Mouse (Mus musculus) heart, embryonic 13.5 days (tissue): ENCODE results near the gene Tbx6. TPM values are rescaled to one million over a fixed set of nuclear protein-coding genes. Genes with fewer than 3 reads are reported as not detected.
A peak's percentile ranks its signal among the peaks of the same experiment; 100 is the strongest.

Source experiments
- ATAC-seq: fragments of 200-750 bp; cut with Nextera tagmentation; 2 replicates; pipeline ENCODE4 v1.8.0; 2017; ENCODE audit warnings: moderate TSS enrichment; ENCODE audit not compliant: insufficient number of reproducible peaks, low FRiP score, low TSS enrichment; ENCODE audit errors: extremely low read depth
- H3K27ac ChIP-seq: fragments of 300-500 bp; sonication (generic); replicated peaks from 2 replicates; pipeline ENCODE4 v1.5.1; 2015; ENCODE audit warnings: moderate library complexity, mild to moderate bottlenecking, inconsistent platforms
- H3K27me3 ChIP-seq: fragments of 300-500 bp; sonication (generic); replicated peaks from 2 replicates; pipeline ENCODE4 v1.6.1; 2015; ENCODE audit warnings: mild to moderate bottlenecking, inconsistent platforms
- H3K36me3 ChIP-seq: fragments of 300-500 bp; sonication (generic); 2 replicates; pipeline ENCODE4 v1.6.1; 2015; ENCODE audit warnings: mild to moderate bottlenecking, inconsistent platforms
- H3K4me1 ChIP-seq: fragments of 300-500 bp; sonication (generic); 2 replicates; pipeline ENCODE4 v1.6.1; 2015; ENCODE audit warnings: inconsistent platforms
- H3K4me2 ChIP-seq: fragments of 300-500 bp; sonication (generic); 2 replicates; pipeline ENCODE4 v1.6.1; 2015; ENCODE audit warnings: inconsistent platforms, mild to moderate bottlenecking, moderate library complexity
- H3K4me3 ChIP-seq: fragments of 300-500 bp; sonication (generic); 2 replicates; pipeline ENCODE4 v1.5.1; 2015; ENCODE audit warnings: moderate library complexity, mild to moderate bottlenecking, inconsistent platforms
- H3K9ac ChIP-seq: fragments of 300-500 bp; sonication (generic); 2 replicates; pipeline ENCODE4 v1.6.1; 2015; ENCODE audit warnings: inconsistent platforms, mild to moderate bottlenecking, moderate library complexity
- H3K9me3 ChIP-seq: fragments of 300-500 bp; sonication (generic); 2 replicates; pipeline ENCODE4 v1.6.1; 2016; ENCODE audit warnings: inconsistent platforms
- WGBS: fragments of 180-500 bp; shearing (Covaris S2); methylation state at CpG from one replicate; pipeline ENCODE4 v1.1.7; 2015; ENCODE audit warnings: mixed read lengths; 5-methylcytosine and 5-hydroxymethylcytosine counted together
- polyA plus RNA-seq: library from polyadenylated mRNA; unstranded; fragments of >200 nt; fragmentation: Nextera tagmentation; extraction: Ambion mirVana; gene quantifications from 2 replicates; pipeline ENCODE4 v1.2.1, GENCODE M21; 2015

The Tbx6 gene
- polyA plus RNA-seq, 1 experiment from 2014 or later = 0.32 TPM

DNA sequence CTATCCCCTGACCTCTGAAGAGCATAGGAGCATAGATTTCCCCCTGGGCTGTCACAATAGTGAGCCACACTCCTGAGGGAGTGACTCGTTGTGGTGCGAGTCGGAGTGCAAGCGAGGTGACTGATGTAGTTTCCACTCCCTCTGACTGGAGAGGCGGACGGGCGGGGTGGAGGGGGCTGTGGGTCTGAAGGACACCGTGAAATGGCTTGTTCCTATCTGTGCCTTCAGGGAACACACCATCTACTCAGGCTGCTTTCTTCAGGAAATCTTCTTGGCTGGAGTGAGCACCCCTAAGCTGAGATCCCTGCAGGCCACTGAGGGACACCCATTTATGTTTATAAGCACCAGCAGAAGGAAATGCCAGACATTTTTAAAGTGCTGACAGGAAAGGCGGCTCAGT is 41.5 kb downstream of the Tbx6 start:
- Histone ChIP-seq H3K9ac (no peak overlapping the region; the same call in 1 of the 2 replicates), H3K27me3 (peaks cover 67% of the 10 kb centered on the region), H3K27ac (no peak overlapping the region), H3K4me3 (peak overlapping the region; percentile 39; the same call in 1 of the 2 replicates), H3K4me1 (peaks cover 16% of the 10 kb centered on the region), H3K9me3 (no peaks in the 10 kb centered on the region), H3K4me2 (peak overlapping the region; percentile 65), H3K36me3 (no peaks in the 10 kb centered on the region)
- ATAC-seq = no peak
- 10% methylated on average over 9 of the region's 9 CpGs for WGBS

DNA sequence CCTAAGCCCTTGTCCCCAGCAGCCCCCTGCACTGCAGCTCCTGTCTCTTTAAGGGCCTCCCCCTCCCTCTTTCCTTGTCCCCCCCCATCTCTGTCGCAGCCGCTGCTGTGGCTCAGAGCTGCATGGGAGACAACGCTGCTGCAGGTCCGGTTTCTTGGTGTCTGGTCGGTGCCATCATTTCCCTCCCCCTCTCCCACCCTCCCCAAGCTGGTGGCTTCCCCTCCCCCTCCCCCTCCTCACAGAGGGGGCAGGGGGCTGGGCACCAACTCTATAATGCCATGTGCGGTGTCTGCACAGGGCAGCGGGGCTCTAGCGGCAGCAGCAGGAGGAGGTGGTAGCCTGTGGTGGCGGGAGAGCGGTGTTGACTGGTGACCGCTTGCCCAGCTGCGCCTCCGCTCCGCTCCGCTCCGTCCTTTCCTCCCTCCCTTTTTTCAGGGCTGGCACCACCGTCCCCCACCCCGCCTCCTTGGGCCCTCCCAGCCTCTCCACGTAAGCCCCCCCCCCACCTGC is 42.0 kb downstream of the Tbx6 start:
- H3K27me3 ChIP-seq = peaks cover 68% of the 10 kb centered on the region
- H3K9ac ChIP-seq = peak overlapping the region; percentile 71
- no peaks in the 10 kb centered on the region for H3K9me3 ChIP-seq
- no peaks in the 10 kb centered on the region for H3K36me3 ChIP-seq
- H3K4me1 ChIP-seq = peaks cover 16% of the 10 kb centered on the region
- peak overlapping the region; percentile 65 for H3K4me2 ChIP-seq
- H3K4me3 ChIP-seq = peak overlapping the region; percentile 39
- under 1% methylated on average over 16 of the region's 19 CpGs for WGBS
- no peak overlapping the region for H3K27ac ChIP-seq
- no peak for ATAC-seq

DNA sequence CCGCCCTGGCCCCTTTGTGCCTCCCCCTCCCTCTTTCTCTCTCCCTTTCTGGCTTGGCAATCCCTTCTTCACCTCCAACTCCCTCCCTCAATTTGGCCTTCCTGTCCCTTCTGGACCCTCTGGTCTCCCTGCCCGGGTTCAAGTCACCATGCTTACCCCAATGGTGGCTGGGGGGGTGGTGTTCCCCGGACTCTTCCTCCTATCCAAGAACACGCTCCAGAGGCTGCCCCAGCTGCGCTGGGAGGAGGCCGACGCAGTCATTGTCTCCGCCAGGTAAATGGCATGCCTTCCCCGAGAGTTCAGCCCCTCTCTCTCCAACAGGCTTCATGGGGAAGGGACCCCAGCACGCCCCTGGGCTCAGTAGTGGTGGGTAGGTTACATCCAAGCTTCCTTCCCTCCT is 42.7 kb downstream of the Tbx6 start:
- no peak for ATAC-seq
- H3K9ac ChIP-seq = no peak overlapping the region
- peaks cover 75% of the 10 kb centered on the region for H3K27me3 ChIP-seq
- WGBS = 14% methylated on average over 10 of the region's 10 CpGs
- H3K4me2 ChIP-seq = no peak overlapping the region
- H3K9me3 ChIP-seq = no peaks in the 10 kb centered on the region
- no peaks in the 10 kb centered on the region for H3K36me3 ChIP-seq
- peaks cover 16% of the 10 kb centered on the region for H3K4me1 ChIP-seq
- no peak overlapping the region for H3K4me3 ChIP-seq
- no peak overlapping the region for H3K27ac ChIP-seq

DNA sequence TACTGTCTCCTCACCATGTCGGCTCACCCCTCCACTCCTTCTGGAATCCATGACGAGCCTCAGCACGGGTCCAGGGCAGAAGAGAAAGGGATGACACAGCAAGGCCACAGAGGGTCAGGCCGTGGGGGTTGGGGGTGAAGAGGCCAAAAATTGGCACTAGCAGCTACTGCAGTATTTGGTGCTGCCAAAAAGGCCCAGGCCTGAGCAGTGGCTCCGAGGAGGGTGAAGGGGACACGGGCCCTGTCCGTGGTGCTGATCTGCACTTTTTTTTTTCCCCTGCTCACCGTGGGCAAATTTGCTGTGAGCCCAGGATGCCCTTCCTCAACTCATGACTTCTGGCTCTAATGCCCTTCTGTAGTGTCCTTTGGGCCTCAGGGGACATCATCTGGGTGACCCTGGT is 44.1 kb downstream of the Tbx6 start:
- Histone ChIP-seq H3K27ac (no peak overlapping the region), H3K27me3 (peaks cover 90% of the 10 kb centered on the region), H3K9ac (no peak overlapping the region), H3K36me3 (no peaks in the 10 kb centered on the region), H3K4me2 (no peak overlapping the region), H3K9me3 (no peaks in the 10 kb centered on the region), H3K4me1 (peaks cover 16% of the 10 kb centered on the region), H3K4me3 (no peak overlapping the region)
- ATAC-seq = no peak
- WGBS = 22% methylated on average over 8 of the region's 8 CpGs

DNA sequence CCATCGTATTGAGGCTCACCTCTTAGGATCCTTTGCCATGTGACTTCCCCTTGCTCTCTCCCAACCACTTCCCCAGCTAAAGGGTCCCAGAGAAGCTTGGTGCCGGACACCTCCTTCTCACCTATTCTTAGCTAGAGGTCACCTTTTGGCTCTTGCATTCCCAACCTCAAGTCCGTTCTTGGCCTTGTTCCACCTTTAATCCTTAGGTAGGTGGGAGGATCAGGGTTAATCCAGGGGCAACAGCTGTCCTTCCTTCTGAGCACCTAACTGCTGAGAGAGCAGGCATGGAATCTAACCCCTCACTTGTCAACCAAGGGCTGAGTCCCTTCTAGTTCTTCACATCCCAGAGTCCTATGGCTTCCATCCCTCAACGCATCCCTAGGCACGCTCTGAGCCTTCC is 44.7 kb downstream of the Tbx6 start:
- no peaks in the 10 kb centered on the region for H3K36me3 ChIP-seq
- 57% methylated on average over 5 of the region's 5 CpGs for WGBS
- H3K27ac ChIP-seq = no peak overlapping the region
- H3K4me1 ChIP-seq = peaks cover 16% of the 10 kb centered on the region
- no peak for ATAC-seq
- no peak overlapping the region for H3K9ac ChIP-seq
- H3K4me3 ChIP-seq = no peak overlapping the region
- H3K27me3 ChIP-seq = peaks cover 91% of the 10 kb centered on the region
- H3K4me2 ChIP-seq = no peak overlapping the region
- H3K9me3 ChIP-seq = no peaks in the 10 kb centered on the region

DNA sequence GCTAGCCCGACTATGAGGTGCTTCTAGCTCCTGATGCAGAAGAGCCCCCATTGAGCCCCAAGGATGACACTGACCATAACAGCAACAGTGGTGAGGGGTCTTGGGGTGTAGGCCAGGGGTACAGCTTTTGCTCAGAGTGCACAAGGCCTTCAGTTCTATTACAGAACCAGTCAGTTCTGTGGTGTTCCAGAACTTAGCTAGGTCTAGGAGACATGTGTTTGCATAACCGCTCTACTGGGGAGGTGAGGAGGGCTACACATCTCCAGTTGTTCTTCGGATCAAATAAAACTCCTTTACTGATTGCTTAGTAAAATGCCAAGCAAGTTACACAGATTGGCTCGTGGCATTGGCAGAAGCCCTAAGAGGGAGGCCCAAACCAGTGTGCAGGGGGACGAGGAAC is 50.3 kb downstream of the Tbx6 start, which contains the start of gene 4930451I11Rik:
4930451I11Rik (minus strand) TSS at position 101 of the 400 bp plus-strand sequence.
- ATAC-seq = no peak
- peak within 1 kb of the TSS; percentile 65; the same call in 1 of the 2 replicates for H3K9ac ChIP-seq
- no peaks in the 10 kb centered on the region for H3K36me3 ChIP-seq
- H3K27me3 ChIP-seq = peaks cover 57% of the 10 kb centered on the region
- H3K4me1 ChIP-seq = peaks cover 5% of the 10 kb centered on the region
- no peak within 1 kb of the TSS for H3K27ac ChIP-seq
- no peaks in the 10 kb centered on the region for H3K9me3 ChIP-seq
- peak within 1 kb of the TSS; percentile 45 for H3K4me3 ChIP-seq
- WGBS = 50% methylated on average over 5 of the region's 5 CpGs
- peak within 1 kb of the TSS; percentile 68 for H3K4me2 ChIP-seq

DNA sequence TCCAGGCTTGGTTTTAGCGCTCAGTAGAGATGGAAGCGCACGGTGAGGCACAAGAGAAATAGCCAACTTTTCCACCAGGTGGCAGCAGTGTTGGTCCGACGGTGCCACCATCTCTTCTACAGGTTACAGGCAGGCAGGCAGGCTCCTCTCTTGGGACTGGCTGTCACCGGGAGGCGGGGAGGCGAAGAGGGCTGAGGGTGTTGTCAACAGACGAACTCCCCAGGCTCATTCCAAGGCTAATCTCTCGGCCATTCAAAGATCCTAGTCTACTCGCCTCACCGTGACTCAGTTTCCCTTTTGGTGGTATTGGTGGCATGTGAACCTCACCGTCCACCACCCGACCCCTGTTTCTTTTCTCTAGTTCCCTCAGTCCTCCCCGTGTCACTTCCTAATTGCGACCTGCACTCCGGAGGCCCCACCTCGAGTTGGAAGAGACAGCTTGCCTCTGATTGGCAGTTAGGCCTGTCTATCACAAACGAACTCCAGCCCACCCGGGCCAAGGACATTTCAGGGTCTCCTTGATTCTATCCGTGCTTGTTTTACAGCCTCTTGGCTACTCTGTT is 50.8 kb downstream of the Tbx6 start:
- H3K4me3 ChIP-seq = peak overlapping the region; percentile 45
- no peak overlapping the region for H3K27ac ChIP-seq
- 2% methylated on average over 21 of the region's 21 CpGs for WGBS
- H3K4me2 ChIP-seq = peak overlapping the region; percentile 68
- H3K9me3 ChIP-seq = no peaks in the 10 kb centered on the region
- peaks cover 51% of the 10 kb centered on the region for H3K27me3 ChIP-seq
- peak; percentile 45; the same call in 1 of the 2 replicates for ATAC-seq
- peaks cover 5% of the 10 kb centered on the region for H3K4me1 ChIP-seq
- H3K36me3 ChIP-seq = no peaks in the 10 kb centered on the region
- H3K9ac ChIP-seq = peak overlapping the region; percentile 65; the same call in 1 of the 2 replicates

DNA sequence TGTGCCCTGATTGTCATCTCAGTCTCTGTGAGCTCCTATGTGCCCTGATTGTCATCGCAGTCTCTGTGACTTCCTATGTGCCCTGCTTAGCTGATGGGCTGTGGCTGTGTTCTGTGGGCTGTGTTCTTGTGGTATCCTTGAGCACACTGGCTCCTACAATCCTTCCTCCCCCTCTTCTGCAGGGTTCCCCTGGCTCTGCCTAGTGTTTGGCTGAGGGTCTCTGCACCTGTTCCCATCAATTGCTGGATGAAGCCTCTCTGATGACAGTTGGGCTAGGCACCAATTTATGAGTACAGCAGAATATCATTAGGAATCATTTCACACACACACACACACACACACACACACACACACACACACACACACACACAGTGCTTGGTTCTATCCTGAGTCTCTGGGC is 52.0 kb downstream of the Tbx6 start:
- 78% methylated on average over 1 of the region's 1 CpGs for WGBS
- H3K27ac ChIP-seq = no peak overlapping the region
- H3K4me1 ChIP-seq = peaks cover 5% of the 10 kb centered on the region
- no peaks in the 10 kb centered on the region for H3K36me3 ChIP-seq
- no peak overlapping the region for H3K9ac ChIP-seq
- H3K27me3 ChIP-seq = peaks cover 44% of the 10 kb centered on the region
- ATAC-seq = no peak
- no peaks in the 10 kb centered on the region for H3K9me3 ChIP-seq
- H3K4me2 ChIP-seq = no peak overlapping the region
- H3K4me3 ChIP-seq = no peak overlapping the region

Other genes with a start within 250 kb of the Tbx6 start
- gene Eif3c, start 215.1 kb upstream of the Tbx6 start, polyA plus RNA-seq = 129 and 135 TPM in 2 replicates
- gene Apobr, start 196.5 kb upstream of the Tbx6 start, polyA plus RNA-seq = 0.15 and 0.33 TPM in 2 replicates
- gene Cln3, start 195.7 kb upstream of the Tbx6 start, polyA plus RNA-seq = 19.4 and 22.1 TPM in 2 replicates
- gene Il27, start 186.5 kb upstream of the Tbx6 start, polyA plus RNA-seq = not detected in 2 replicates
- gene Nupr1, start 150.6 kb upstream of the Tbx6 start, polyA plus RNA-seq = 6.2 and 9.3 TPM in 2 replicates
- gene Sgf29, start 132.2 kb upstream of the Tbx6 start, polyA plus RNA-seq = 27.7 and 28.8 TPM in 2 replicates
- gene Sult1a1, start 105.1 kb upstream of the Tbx6 start, polyA plus RNA-seq = 5.8 and 6.2 TPM in 2 replicates
- gene Bola2, start 86.1 kb upstream of the Tbx6 start, polyA plus RNA-seq = 109 and 124 TPM in 2 replicates
- 6.9 and 7.1 TPM in 2 replicates for gene Slx1b, start 85.7 kb upstream of the Tbx6 start, polyA plus RNA-seq
- 11.8 and 16.6 TPM in 2 replicates for gene Coro1a, start 73.7 kb upstream of the Tbx6 start, polyA plus RNA-seq
- gene Mapk3, start 21.9 kb upstream of the Tbx6 start, polyA plus RNA-seq = 57.5 and 65.5 TPM in 2 replicates
- 1.2 and 1.4 TPM in 2 replicates for gene Gdpd3, start 15.1 kb upstream of the Tbx6 start, polyA plus RNA-seq
- 79.1 and 86.2 TPM in 2 replicates for gene Ypel3, start 4.5 kb upstream of the Tbx6 start, polyA plus RNA-seq
- gene Ppp4c, start 11.0 kb downstream of the Tbx6 start, polyA plus RNA-seq = 151 and 166 TPM in 2 replicates
- 0.29 and 0.32 TPM in 2 replicates for gene Fam57b, start 16.2 kb downstream of the Tbx6 start, polyA plus RNA-seq
- gene 4930451I11Rik, start 50.2 kb downstream of the Tbx6 start, polyA plus RNA-seq = not detected in 2 replicates
- 0.15 and 0.17 TPM in 2 replicates for gene Doc2a, start 65.9 kb downstream of the Tbx6 start, polyA plus RNA-seq
- 18.8 and 23.1 TPM in 2 replicates for gene Hirip3, start 80.5 kb downstream of the Tbx6 start, polyA plus RNA-seq
- 55.6 and 55.8 TPM in 2 replicates for gene Ino80e, start 80.9 kb downstream of the Tbx6 start, polyA plus RNA-seq
- gene Taok2, start 103.2 kb downstream of the Tbx6 start, polyA plus RNA-seq = 31.8 and 32.1 TPM in 2 replicates
- 20.4 and 21.5 TPM in 2 replicates for gene Tmem219, start 141.4 kb downstream of the Tbx6 start, polyA plus RNA-seq
- 13.1 and 14.0 TPM in 2 replicates for gene Kctd13, start 147.4 kb downstream of the Tbx6 start, polyA plus RNA-seq
- gene Asphd1, start 168.1 kb downstream of the Tbx6 start, polyA plus RNA-seq = 0.20 TPM in 2 replicates
- 0.19 and 0.73 TPM in 2 replicates for gene Sez6l2, start 169.1 kb downstream of the Tbx6 start, polyA plus RNA-seq
- gene Cdipt, start 194.4 kb downstream of the Tbx6 start, polyA plus RNA-seq = 69.5 and 79.9 TPM in 2 replicates
- 0.59 and 1.7 TPM in 2 replicates for gene Cdiptos, start 194.6 kb downstream of the Tbx6 start, polyA plus RNA-seq
- 11.2 and 11.9 TPM in 2 replicates for gene Mvp, start 233.1 kb downstream of the Tbx6 start, polyA plus RNA-seq
- 0.38 and 0.44 TPM in 2 replicates for gene Pagr1b, start 235.0 kb downstream of the Tbx6 start, polyA plus RNA-seq
- 55.6 and 76.2 TPM in 2 replicates for gene Pagr1a, start 235.9 kb downstream of the Tbx6 start, polyA plus RNA-seq
- 13.8 and 25.7 TPM in 2 replicates for gene Gm42742, start 239.6 kb downstream of the Tbx6 start, polyA plus RNA-seq
- 1.6 TPM in 2 replicates for gene Prrt2, start 239.7 kb downstream of the Tbx6 start, polyA plus RNA-seq
- gene Maz, start 245.6 kb downstream of the Tbx6 start, polyA plus RNA-seq = 31.0 and 34.5 TPM in 2 replicates